Mouse (Mus musculus): Measurements from ENCODE around the gene Lipc.

Lipc gene

DNA sequence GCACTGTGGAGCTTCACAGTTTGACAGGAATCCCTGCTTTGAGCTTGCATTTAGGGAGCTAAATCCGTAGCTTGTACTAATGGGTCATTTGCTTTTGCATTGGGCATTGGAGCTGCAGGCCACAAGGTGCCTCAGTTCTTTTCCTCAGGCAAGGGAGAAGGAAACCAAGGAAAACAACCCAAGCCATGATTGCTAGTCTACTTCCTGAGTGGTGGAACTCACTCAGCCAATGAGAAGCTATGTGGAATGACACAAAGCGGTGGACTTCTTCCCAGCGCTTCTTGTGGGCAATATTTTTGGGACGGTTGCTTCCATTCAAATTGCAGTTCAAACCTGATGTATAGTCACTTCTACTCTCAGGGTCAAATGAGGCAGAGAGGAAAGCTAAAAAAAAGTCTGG, at the start of gene Lipc:
Gene Lipc (minus strand): TSS at position 101 of the 400 bp plus-strand sequence.
- DNase-seq, result no peak

DNA sequence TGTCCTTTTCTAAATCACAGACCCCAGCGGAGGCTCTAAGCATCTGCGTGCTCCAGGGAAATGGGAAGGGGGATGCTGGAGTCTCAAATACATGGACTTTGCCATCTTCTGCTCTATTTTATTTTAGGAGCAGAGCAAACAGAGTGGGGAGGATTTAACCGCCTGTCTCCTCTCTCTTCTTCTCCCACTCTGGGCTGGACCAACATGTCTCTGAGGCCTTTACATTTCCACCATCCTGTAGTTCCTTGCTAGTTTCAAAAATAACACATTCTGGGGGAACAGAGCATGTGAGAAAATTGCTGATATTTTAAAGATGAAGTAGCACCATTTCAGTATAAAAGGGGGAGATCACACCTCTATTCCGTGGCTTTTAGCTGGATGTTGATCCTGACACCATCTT, 47.1 kb upstream of the Lipc start:
- no peak for DNase-seq

DNA sequence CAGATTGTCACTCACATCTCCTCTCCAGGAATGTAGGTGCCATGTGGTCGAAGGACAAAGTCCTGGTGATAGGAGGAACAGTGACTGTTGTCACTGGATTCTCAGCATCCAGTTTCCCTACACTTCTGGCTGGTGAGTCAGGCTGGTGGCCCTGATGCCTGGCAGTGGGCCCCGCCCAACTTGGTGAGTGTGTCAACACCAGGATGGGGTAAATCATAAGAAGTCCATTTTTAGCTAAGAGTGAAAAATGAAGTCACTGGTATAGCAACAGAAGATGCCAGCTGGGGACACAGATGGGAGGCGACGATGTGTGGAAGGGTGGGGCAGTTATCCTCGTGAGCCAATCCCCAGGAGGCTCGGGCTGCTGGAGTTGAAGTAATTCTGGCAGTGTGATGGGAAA, 46.7 kb upstream of the Lipc start:
- no peak for DNase-seq

DNA sequence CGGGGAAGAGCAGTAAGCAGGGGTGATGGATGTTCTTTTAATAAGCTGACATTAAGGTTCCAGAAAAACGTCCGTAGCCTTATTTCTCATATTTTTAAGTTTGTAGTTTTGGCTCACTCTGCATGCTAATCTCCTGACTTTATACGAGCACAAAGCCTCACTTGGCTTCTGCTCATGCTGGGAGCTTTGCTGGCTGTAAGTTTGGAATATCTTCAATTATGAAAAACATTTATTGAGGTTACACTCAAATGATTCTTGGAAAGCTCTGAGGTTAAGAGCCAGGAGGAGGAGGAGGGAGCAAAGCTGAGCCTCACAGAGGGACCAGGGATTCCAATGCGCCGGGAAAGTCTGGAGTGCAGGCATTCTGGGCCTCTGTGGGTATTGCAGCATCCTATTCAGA, 41.3 kb upstream of the Lipc start:
- peak; percentile 19 to 38 for DNase-seq

DNA sequence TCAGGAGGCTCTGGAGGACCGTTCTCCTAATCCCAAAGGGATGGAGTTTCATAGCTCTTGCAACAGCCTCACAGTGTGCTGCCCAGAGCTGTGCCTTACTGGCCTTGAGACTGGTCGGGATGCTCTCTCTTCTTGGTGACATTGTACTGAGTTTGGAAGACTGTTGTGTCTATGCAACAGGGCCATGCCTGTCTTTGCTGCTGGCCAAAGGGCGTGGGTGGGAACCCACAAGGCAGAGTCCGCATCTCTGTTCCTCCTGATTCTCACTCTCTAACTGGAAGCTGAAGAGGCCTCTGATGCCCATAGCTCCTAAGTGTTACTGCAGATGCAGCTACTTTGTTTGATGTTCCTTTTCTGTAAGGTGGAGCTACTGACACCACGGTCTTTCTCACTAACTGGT, 39.4 kb upstream of the Lipc start:
- no peak for DNase-seq

DNA sequence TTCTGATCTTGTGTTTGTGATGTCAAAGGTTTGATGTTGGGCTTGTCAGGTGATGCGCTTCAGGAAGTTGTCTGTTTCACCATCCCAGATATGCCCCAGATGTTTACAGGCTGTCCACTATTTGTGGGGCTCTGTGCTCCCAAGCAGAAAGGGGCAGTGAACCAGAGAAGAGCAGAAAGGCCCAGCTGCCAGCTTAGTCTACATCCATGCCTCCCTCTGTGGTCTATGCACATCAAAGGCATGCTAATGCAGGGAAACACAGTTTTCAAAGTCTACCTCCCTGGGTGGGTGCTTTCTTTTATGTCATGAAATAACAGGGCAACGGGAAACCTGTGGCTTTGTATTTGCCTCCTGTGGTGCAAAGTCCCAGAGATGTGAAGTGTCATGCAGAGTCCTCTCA, 35.2 kb upstream of the Lipc start:
- peak in 1 of 2 experiments; percentile 24 for DNase-seq

DNA sequence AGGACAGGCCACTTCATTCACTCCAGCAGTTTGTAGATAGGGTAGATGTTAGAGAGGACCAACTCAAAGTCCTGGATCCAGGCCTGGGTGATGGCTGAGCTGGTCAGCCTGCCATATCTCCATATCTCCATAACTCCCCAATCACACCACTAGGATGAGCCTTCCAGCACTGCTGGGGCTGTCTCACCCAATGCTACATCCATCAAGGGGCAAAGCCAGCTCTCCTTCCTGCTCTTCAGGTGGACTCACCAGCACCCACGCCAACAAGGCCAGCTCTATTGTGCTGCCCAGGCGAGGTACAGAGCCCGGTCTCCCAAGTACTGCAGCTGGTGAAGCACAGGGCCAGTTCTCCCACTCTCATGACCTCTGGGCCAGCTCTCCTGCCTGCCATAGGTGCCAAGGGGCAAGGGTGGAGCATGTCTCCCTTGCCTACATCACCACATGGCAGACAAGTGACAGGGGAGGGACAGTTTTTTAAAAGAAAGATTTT, 31.0 kb upstream of the Lipc start:
- DNase-seq, result no peak

DNA sequence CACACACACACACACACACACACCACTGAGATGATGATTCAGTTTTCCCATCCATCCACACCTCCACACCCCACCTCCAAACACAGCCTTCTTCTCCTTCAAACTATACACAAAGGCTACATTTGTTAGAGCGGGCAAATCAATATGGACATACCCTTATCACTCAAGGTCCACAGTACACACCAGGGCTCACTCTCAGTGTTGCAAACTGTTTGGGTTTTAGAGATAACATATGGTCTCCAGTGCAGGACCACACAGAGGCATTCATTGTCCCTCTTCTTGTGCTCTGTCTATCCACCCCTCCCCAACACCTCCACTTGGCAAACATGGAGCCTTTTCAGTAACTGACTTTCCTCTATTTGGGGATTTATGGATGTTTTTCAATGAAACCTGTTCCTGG, 29.7 kb upstream of the Lipc start:
- DNase-seq, result no peak

DNA sequence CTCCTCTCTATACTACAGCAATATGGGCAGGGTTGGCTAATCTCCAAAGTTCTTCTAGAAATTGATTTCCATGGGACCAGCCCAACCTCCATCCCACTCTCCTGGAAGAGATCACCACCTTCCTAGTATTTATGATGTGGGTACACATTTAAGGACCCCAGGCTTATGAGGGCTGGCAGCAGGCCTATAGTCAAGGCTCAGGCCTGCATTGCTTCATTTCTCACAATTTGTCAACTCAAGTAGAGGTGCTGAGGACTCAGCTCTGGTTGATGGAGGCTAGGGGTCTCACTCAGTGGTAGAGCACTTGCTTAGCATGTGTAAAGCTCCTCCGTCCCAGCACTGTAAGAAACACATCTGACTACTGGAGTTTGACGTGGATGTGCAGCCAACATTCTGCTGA, 27.6 kb upstream of the Lipc start:
- no peak for DNase-seq

DNA sequence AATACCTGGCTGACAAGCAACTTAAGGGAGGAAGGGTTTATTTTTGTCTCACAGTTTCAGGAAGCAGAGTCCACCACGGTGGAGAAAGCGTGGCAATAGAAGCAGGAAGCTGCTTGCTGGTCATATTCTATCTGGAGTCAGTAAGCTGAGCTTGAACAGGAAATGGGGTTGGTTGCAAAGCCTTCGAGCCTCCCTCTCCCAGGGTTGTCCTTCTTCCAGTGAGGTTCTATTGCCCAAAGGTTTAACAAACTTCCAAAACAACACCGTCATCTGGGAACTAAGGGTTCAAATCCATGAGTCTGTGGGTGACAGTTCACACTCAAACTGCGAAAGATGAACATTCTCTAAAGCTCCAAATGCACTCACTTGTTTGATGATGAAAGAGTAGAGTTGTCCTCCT, 27.1 kb upstream of the Lipc start:
- DNase-seq, result no peak

DNA sequence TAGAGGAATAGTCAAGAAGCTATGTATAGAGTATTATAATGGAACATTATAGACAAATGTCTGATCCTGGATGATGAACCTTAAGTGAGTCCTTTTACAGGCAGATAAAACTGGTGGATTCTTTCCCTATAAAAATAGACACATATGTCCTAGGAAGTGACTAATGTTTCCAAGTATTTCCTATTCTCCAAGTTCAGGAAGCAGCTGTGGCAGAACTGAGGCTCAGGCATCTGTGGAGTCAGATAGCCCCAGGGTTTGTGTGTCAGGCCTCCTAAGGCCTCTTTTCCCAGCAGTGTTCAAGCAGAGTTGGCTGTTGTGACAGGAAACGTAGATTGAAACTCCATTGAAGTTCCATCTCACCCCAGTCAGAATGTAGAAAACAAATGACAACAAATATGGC, 25.4 kb upstream of the Lipc start:
- peak in 1 of 2 experiments; percentile 32 for DNase-seq

DNA sequence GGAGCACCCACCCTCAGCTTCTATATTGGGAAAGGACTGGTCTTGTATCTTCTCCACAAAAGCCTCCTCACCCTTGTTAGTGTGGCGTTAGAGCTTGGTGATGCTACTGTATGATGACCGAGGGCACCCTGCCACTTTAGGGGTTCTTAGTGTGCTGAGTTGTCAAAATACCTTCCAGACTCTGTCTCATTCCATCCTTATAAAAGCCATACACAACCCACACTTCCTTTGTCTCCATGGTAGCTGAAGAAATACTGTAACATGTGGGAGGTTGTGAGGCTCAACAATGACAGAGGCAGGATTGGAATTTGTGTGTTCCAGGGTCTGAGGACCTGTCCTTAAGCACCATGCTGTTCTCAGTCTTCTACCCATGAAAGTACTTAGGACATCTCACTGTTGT, 23.9 kb upstream of the Lipc start:
- no peak for DNase-seq

DNA sequence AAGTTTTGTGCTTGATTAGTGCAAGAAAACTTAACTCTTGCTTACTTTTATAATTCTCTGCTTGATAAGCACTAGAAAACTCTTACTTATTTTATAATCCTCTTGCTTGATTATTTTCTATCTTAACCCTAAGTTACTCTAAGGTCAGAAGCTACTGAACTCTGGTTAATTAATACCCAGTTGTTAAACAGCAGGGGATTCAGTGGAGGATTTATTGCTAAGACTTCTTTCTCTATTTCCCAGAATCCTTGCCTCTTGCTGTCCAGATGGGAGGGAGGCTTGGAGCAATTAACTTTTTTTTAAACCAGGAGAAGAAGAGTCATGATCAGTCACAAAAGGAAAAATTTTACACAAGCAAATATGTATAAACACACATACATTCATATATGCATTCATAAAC, 21.3 kb upstream of the Lipc start:
- DNase-seq, result no peak

DNA sequence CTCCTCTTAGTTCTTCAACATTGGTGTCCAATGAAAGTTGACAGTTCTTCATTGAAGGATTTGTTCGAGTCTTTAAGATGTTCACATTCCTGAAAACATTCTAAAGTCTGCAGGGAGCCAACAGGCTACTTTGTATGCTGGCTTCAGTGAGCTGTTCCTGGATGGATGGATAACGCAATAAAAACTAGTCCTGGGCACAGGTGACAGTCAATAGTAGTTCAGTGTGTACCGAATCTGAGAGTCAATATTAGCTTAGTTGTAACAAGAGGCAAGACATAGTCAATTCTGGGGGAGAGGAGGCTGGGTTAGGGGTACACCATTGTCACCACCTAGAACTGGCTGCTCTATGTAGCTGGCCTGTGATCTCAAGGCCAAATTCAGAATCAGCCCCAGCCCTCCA, 17.2 kb upstream of the Lipc start:
- no peak for DNase-seq

DNA sequence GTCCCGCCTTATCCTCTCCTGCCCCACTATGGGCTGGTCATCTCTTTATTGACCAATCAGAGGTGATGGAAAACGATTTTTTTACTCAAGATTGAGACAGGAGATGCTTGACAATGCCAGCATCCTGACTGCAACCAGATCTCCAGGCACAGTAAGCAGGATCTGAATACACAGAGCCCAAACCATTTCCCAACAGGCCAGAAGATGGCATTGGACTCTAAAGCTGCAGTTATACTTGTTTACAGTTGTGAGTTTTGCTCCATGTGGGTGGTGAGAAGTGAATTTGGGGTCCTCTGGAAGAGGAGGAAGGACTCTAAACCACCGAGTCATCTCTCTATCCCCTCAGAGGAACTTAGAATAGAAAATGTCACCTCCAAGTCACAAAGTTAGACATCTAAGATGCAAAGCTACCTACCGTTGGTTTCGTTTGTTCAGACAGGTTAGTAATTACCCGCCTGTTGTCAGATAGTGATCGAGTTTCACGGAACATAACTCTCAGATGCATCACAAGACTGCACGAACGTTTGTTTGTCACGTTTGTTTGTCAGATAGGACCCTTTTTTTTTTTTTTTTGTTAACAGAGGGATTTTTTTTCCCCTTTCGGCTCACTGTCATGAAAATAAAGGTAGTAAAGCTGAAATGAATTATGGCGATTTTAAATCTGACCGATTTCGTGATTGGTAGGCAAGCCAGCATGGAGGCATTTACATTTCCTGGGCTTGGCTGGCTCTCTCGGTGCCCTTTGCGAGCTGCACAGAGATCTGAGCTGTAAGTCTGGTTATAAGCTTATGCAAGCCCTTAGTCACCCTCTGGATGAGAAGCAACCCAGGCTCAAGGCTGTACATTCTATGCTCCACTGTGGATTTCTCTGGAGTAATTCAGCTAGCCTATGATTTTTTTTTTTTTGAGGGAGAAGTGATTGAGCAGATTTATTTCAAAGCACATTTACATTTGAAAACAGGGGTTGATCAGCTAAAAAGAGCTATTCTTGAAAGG, 14.3 kb upstream of the Lipc start:
- no peak for DNase-seq

DNA sequence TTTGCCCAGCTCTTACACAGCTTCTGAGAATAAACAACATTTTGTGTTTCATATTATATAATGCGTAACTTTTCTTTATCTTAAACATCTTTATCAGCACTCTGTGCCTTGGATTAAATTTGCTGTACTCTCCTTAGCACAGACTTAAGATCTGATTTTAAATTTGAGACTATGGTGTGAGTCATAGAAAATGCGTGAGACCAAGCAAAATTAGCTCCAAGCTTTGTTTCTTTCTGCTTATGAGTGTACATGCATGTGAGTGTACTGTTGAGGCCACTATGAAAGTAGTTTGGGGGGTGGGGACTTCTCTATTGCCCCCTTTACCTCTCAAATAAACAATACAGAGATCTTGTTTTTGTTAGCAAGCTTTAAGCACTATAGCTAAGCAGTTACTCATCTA, 13.4 kb upstream of the Lipc start:
- DNase-seq, result no peak

DNA sequence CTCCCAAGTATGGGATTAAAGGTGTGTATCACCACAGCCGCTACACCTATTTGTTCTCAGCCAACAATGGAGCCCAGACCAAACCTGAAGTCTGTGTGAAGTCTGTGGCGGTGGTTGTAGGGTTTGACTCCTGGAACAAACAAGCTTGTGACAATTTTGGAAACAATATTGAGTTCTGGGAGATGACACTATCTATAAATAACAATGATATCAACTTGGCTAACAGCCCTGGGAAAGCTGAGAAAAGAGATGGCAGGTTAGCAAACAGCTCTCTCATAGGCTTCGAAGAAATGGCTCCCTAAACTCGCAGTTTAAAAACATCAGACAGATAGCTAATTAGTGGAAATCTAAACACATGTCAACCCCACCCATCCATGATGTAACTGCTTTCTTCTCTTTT, 13.0 kb upstream of the Lipc start:
- no peak for DNase-seq

DNA sequence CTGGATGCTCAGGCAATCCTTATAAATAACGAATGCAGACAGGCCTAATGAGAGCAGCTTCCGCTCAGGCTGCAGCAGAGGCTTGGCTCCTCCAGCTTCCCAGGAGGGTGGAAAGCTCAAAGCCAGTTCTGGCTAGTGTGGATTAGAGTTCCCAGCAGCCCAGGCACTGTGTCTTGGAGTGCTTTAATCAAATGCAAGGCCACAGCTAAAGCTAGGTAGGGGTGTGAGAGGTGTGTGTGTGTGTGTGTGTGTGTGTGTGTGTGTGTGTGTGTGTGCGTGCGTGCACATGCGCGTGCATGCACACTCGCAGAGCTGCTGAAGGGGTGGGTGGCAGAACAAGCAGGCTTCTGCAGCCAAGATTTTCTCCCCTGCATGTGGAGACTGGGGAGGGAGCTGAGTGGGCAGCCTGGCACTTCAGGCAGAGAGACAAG, 11.4 kb upstream of the Lipc start:
- DNase-seq, result peak; percentile 9 to 15

DNA sequence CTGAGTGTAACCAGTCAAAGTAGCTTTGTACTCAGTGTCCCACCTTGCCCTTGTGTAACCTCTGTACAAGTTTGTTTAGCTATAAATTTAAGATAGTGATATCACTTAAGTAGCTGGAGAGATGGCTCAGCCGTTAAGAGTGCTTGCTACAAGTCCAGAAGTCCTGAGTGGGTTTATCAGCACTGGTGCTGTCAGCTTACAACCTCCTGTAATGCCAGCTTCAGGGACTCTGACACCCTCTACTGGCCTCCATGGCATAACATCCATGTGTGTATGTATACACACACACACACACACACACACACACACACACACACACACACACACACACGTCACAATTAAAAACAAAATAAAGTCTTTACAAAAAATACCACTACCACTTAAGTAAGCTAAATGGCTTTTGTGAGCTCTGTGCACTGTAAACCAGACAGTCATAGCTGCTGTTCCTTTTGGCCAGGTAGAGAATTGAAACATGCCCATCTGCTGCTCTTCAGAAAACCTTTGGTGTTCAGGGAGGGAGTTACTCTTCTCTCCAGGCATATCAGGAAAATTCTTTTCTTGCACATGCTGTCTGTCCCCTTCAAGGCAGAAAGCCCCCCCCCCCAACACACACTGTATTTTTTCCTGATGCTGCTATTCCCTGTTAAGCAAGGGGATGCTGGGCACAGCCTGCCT, 10.9 kb upstream of the Lipc start:
- DNase-seq, result no peak

DNA sequence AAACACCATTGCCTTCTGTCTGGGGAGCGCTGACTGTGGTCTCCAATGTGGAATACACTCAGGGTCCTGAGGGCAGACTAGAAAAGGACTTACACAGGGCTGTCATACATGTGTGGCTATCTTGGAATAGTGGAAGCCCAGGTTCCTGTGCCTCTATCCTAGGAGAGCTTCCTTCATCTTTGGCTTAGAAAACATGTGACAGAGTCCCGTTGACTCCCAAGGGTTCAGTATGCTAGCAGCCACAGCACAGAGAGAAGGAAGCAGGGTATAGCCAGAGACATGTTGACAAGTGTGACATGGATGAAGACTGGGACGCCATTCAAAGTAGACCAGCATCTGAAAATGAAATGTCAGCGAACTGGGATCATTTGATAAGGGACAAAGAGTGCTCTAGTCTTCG, 8.3 kb upstream of the Lipc start:
- DNase-seq, result no peak

DNA sequence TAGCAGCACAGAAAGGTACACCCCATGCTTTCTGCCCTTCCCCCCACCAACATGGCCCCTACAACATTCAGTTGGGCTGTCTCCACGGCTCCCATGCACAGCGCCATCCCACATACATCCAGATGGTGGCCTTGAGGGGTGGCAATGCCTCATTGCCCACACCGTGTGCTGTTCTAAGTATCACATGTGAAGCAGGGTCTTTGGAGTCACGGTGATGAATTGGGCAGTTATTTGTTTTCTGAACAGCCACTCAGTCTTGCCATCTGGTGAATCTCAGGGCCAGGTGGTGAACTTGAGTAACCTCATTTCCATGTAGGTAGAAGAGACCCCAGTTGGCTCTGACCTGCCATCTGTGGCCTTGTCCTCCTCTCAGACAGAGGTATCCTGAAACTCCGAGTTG, 7.8 kb upstream of the Lipc start:
- DNase-seq, result no peak

DNA sequence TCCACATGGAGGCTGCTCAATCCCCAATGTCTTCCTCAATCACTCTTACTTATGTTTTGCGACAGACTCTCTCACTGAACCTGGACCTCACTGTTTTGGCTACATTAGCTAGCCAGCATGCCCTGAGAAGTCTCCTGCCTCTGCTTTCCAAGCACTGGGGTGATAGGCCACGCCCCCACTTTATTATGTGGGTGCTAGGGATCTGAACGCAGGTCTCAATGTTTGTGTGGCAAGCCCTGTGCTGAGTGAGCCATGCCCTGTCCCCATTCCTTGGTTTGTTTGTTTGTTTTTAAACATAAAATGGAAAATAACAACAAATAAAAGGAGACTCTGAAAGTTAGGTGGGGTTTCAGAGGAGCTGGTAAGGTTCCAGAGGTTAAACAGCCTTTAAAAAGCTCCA, 7.4 kb upstream of the Lipc start:
- no peak for DNase-seq

DNA sequence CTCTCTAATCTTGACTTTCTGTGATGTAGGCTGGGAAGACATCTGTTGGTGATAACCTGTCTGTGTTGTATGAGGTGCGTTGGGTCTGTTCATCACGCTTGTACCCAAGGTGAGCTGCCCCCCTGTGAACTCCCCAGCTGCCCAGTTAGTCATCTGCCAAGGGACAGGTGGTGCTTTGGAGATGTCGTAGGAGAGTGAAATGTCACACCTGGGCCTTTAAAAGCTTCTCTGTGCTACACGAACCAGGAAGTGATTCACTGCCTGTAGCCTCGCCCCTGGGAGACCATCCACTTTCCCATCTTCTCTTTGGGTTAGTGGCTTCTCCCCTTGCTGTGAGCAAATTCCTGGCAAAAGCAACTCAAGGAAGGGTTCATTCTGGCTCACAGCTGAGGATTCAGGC, 6.4 kb upstream of the Lipc start:
- no peak for DNase-seq

DNA sequence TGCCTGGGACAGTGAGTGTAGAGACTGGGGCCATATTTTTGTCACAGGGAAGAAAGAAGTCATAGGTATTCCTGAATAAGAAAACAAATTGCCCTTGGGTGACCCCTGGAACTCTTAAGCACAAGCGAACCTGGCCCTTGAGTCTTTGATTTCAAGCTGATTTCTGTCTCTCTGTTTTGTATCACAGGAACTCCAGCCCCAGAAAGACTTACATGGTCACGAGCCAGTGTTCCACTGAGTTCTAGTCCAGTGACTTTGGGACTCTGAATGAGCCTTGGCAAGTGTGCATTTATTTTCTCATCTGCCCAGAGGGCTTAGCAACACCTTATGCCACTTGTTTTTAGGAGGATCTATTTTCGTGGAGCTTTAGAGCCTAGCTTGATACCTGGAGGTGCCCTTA, 5.7 kb upstream of the Lipc start:
- no peak for DNase-seq

All from kidney, postnatal 4 days (tissue).